Mouse (Mus musculus) C2C12 (cell line): Measurements from ENCODE around the gene Adssl1. TPM values are rescaled to one million over a fixed set of nuclear protein-coding genes. Genes with fewer than 3 reads are reported as not detected.

Experiments used
- H3K27me3 ChIP-seq: one replicate; pipeline ENCODE4 v1.6.1; 2011; ENCODE audit not compliant: control insufficient read depth, insufficient read depth, insufficient read length
- H3K36me3 ChIP-seq: one replicate; pipeline ENCODE4 v1.6.1; 2011; ENCODE audit not compliant: control insufficient read depth, insufficient read depth
- H3K4me3 ChIP-seq: one replicate; pipeline ENCODE4 v1.5.1; 2011; ENCODE audit warnings: mild to moderate bottlenecking, control low read depth; ENCODE audit not compliant: poor library complexity, insufficient read depth, severe bottlenecking
- H3K79me2 ChIP-seq: one replicate; pipeline ENCODE4 v1.6.1; 2011; ENCODE audit not compliant: control insufficient read depth, insufficient read depth
- H3K79me3 ChIP-seq: one replicate; pipeline ENCODE4 v1.6.1; 2011; ENCODE audit warnings: low read depth, control low read depth
- H3ac ChIP-seq: one replicate; pipeline ENCODE3; 2011; ENCODE audit warnings: low read depth; ENCODE audit not compliant: control insufficient read depth, insufficient read length
- CEBPB ChIP-seq: IDR thresholded peaks from one replicate; pipeline ENCODE4 v1.6.1; 2011; ENCODE audit warnings: low read depth, mild to moderate bottlenecking, control low read depth, moderate library complexity
- CTCF ChIP-seq: IDR thresholded peaks from one replicate; pipeline ENCODE4 v1.5.1; 2011; ENCODE audit not compliant: control insufficient read depth, insufficient read depth, insufficient read length
- FOSL1 ChIP-seq: IDR thresholded peaks from one replicate; pipeline ENCODE4 v1.8.0; 2011; ENCODE audit warnings: mild to moderate bottlenecking, low read length; ENCODE audit not compliant: poor library complexity, insufficient read depth, severe bottlenecking
- MAX ChIP-seq: IDR thresholded peaks from one replicate; pipeline ENCODE4 v1.6.1; 2011; ENCODE audit warnings: mild to moderate bottlenecking, control low read depth
- MYOD1 ChIP-seq: IDR thresholded peaks from one replicate; pipeline ENCODE4 v1.6.1; 2011; ENCODE audit warnings: low read depth; ENCODE audit not compliant: control insufficient read depth, insufficient read length
- MYOG ChIP-seq: IDR thresholded peaks from one replicate; pipeline ENCODE4 v1.6.1; 2011; ENCODE audit not compliant: control insufficient read depth, insufficient read length; ENCODE audit errors: extremely low read depth
- USF1 ChIP-seq: IDR thresholded peaks from one replicate; pipeline ENCODE4 v1.6.1; 2011; ENCODE audit warnings: low read depth, mild to moderate bottlenecking, control low read depth, moderate library complexity
- polyA plus RNA-seq: library from polyadenylated mRNA; unstranded; fragments of >200 nt; fragmentation: generic; extraction: Trizol; gene quantifications from one replicate; pipeline ENCODE4 v1.2.1, GENCODE M21; 2012; ENCODE audit warnings: missing spikeins

Adssl1 gene
- polyA plus RNA-seq, 1 experiment: 10.1 TPM

DNA sequence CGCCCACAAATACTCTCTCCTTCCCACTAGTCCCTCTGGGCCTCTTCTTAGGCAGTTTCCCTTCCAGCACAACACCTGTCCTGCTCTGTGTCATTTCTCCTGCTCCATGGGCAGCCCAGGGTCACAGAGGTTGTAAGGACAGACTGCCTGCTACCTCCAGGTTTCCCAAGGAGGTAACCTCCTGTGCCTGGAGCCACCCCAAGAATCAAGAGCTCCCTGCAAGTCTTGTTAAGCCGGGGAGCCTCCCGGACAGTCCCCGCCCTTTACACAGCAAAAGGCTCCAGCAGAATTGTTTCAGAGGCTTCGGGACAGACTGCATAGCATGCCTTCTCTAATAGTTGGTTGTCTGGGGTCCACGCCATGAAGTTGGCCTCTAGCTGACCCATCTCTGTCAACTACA is 6.6 kb downstream of the Adssl1 start:
- TF ChIP-seq MAX (no peak), CEBPB (no peak), MYOD1 (no peak), CTCF (no peak), MYOG (no peak), FOSL1 (no peak), USF1 (no peak)
- Histone ChIP-seq H3K79me2 (no peaks in the 10 kb centered on the region), H3K4me3 (no peak overlapping the region), H3K36me3 (no peaks in the 10 kb centered on the region), H3K27me3 (no peaks in the 10 kb centered on the region), H3K79me3 (no peaks in the 10 kb centered on the region), H3ac (no peak overlapping the region)

DNA sequence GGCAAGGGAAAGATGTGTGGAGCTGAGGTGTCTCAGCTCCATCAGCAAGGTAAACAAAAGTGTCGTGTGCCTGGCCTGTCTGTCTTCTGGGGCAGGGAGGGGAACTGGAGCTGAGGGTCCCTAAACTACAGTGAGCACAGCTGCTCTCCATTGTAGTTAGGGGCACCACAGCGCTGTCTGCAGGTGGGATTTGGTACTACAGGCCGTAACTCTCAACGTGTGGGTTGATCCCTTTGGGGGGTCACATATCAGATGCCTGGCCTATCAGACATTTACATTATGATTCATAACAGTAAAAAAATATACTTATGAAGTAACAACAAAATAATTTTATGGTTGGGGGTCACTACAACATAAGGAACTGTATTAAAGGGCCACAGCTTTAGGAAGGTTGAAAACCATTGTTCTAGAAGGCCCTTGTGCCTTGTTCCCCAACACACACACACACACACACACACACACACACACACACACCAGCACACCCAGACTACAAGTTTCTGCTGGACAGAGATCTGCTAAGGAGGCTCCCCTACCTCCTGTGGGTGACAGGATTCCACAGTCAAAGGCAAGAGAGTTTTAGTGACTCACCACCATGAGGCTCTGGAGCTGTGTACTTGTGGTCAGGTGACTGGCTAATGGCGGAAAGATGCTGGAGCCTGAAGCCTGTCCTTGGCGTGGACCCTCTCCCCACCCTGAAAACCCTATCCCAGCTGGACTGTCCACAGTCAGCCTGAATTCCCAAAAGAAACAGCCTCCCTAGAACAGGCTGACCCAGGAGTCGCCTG is 7.4 kb downstream of the Adssl1 start:
- Histone ChIP-seq H3K79me3 (no peaks in the 10 kb centered on the region), H3ac (no peak overlapping the region), H3K27me3 (no peaks in the 10 kb centered on the region), H3K36me3 (no peaks in the 10 kb centered on the region), H3K4me3 (no peak overlapping the region), H3K79me2 (no peaks in the 10 kb centered on the region)
- TF ChIP-seq MAX: peak; percentile 63
- TF ChIP-seq MYOD1: no peak
- peak; percentile 59 for TF ChIP-seq USF1
- TF ChIP-seq CEBPB: no peak
- TF ChIP-seq MYOG: no peak
- TF ChIP-seq CTCF: peak; percentile 43
- no peak for TF ChIP-seq FOSL1

DNA sequence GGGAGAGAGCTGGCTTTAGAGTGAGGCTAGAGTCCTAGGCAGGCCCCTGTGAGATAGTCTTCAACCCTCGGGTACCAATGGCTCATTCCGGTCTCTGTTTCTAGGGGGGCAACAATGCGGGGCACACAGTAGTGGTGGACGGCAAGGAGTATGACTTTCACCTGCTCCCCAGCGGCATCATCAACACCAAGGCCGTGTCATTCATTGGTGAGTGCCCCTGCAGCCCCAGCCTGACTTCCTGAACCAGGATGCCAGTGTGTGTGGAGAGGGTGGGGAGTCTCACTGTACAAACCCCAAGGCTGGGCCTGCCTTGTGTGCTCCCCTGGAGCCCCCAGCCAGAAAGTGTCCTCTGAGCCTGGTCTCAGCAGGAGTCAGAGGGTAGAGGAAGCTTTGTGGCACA is 8.4 kb downstream of the Adssl1 start:
- no peaks in the 10 kb centered on the region for H3K36me3 ChIP-seq
- H3K79me3 ChIP-seq: no peaks in the 10 kb centered on the region
- no peaks in the 10 kb centered on the region for H3K27me3 ChIP-seq
- H3ac ChIP-seq: no peak overlapping the region
- H3K79me2 ChIP-seq: no peaks in the 10 kb centered on the region
- no peak overlapping the region for H3K4me3 ChIP-seq
- TF ChIP-seq CEBPB (no peak), USF1 (no peak), MAX (no peak), FOSL1 (no peak), MYOD1 (no peak)

DNA sequence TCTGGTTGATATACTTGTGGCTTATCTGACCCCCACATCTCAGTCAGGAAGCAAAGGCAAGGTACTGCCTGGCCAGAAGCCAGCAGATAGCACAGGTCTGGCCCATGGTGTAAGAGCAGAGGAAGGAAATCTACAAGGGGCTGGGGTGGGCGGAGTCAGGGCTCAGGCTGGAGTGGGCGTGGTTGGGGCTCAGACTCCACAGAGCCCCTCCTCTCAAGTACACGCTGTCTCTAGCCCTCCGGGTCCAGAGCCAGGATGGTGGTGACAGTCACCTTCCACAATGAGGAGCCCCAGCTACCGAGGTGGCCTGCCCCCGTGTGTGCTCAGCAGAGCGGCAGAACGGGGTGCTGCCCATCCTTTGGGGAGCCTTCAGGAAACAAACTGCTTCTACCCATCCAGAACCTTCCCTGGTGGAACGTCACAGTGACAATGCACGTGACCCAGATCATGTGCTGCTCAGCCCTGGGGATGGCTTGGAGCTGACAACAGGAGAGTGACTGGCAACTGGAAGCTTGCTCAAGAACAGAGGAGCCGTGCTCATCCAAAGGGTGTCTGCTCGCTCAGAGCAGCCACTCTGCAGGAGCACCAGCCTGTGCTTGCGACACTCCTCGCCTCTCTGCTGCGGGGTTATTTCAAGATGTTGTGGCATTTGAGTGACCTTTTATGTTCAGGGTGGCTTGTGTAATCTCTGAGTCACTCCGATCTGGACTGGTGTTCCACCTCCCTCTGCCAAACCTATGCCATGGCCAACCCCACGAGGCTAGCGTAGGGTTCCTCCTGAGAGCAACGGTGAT is 9.3 kb downstream of the Adssl1 start:
- TF ChIP-seq FOSL1: no peak
- peak; percentile 84 for TF ChIP-seq USF1
- TF ChIP-seq CTCF: no peak
- peak; percentile 89 for TF ChIP-seq CEBPB
- no peak for TF ChIP-seq MYOD1
- TF ChIP-seq MYOG: no peak
- no peaks in the 10 kb centered on the region for H3K79me3 ChIP-seq
- H3K27me3 ChIP-seq: no peaks in the 10 kb centered on the region
- no peaks in the 10 kb centered on the region for H3K79me2 ChIP-seq
- no peak overlapping the region for H3K4me3 ChIP-seq
- H3K36me3 ChIP-seq: no peaks in the 10 kb centered on the region
- peak overlapping the region; percentile 8 for H3ac ChIP-seq

DNA sequence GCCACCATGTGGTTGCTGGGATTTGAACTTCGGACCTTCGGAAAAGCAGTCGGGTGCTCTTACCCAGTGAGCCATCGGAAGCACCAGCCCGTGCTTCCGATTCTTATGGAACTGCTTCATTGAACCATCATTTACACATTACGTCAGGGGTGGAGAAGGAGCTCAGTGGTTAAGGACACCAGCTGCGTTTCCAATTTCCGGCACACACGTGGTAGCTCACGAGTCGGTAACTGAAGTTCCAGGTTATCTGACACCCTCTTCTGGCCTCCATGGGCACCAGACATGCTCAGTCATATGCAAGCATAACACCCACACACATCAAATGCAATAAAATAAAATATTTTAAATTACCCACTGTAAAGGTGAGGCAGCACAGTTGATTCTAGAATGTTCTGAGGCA is 10.2 kb downstream of the Adssl1 start:
- no peaks in the 10 kb centered on the region for H3K36me3 ChIP-seq
- H3K79me2 ChIP-seq: no peaks in the 10 kb centered on the region
- H3K4me3 ChIP-seq: no peak overlapping the region
- H3K79me3 ChIP-seq: no peaks in the 10 kb centered on the region
- no peak overlapping the region for H3ac ChIP-seq
- H3K27me3 ChIP-seq: no peaks in the 10 kb centered on the region
- TF ChIP-seq MYOD1 (no peak), CEBPB (no peak), MYOG (no peak), CTCF (no peak), MAX (no peak), USF1 (no peak), FOSL1 (no peak)
